Comparison of ENCODE assay signal across 9 mouse cellular contexts in genomic region chr12:95693651-95694471, GRCm38 (mm10). TPM values are rescaled to one million over a fixed set of nuclear protein-coding genes. Genes with fewer than 3 reads are reported as not detected.
DNase-seq lines count a peak whose midpoint lies in the region; ATAC-seq lines count a peak whose summit lies in the region.
"Had no signal": no experiment of that assay in that cellular context is flagged by ENCODE, and none has a peak within 500 bp of the region (broad histone marks: within the 10 kb centered on the region; RNA-seq: fewer than 3 reads in every experiment).

No protein-coding gene starts in this region.

- DNase-seq in layer of hippocampus, adult 11-12 months (ENCODE audit: low spot score) = peak; percentile 31
- DNase-seq in layer of hippocampus, adult 9-10 months (ENCODE audit: low spot score) = no peak
- DNase-seq in liver, embryonic 13.5 days = no peak
- DNase-seq in neural tube, embryonic 11.5 days (ENCODE audit: low spot score) = peak; percentile 58

- no peak overlapping the region for H3K27ac ChIP-seq in forebrain, embryonic 12.5 days
- peak overlapping the region; percentile 81 to 94 for H3K27ac ChIP-seq in heart, embryonic 14.5 days (replicated peaks in 1 of 2; ENCODE audit: control insufficient read depth in 1 of 2, insufficient read depth in 1 of 2, low read depth in 2 of 2, low read length in 2 of 2)
- H3K27ac ChIP-seq in kidney, embryonic 16.5 days (ENCODE audit: low read length) = peak overlapping the region; percentile 73
- no peak overlapping the region for H3K27ac ChIP-seq in liver, embryonic 13.5 days
- no peak overlapping the region for H3K27ac ChIP-seq in neural tube, embryonic 11.5 days (ENCODE audit: low read depth, low read length)

- peaks cover 35% of the 10 kb centered on the region for H3K27me3 ChIP-seq in forebrain, embryonic 12.5 days
- no peaks in the 10 kb centered on the region for H3K27me3 ChIP-seq in heart, embryonic 14.5 days (ENCODE audit: control insufficient read depth, insufficient read depth, low read length)
- 0 out of 2 replicates have a peak, but pooled peaks cover 3% of the 10 kb centered on the region for H3K27me3 ChIP-seq in kidney, embryonic 16.5 days (ENCODE audit: insufficient read depth, low read length)
- H3K27me3 ChIP-seq in liver, embryonic 13.5 days = peaks cover 78% of the 10 kb centered on the region
- H3K27me3 ChIP-seq in neural tube, embryonic 11.5 days (ENCODE audit: control insufficient read depth, insufficient read depth, low read length) = peaks cover 25% of the 10 kb centered on the region

- H3K36me3 ChIP-seq in forebrain, embryonic 12.5 days (replicated peaks) = no peaks in the 10 kb centered on the region
- no peaks in the 10 kb centered on the region for H3K36me3 ChIP-seq in heart, embryonic 14.5 days (ENCODE audit: control insufficient read depth, insufficient read depth, low read length)
- H3K36me3 ChIP-seq in kidney, embryonic 16.5 days (ENCODE audit: insufficient read depth, low read length) = no peaks in the 10 kb centered on the region
- H3K36me3 ChIP-seq in liver, embryonic 13.5 days = no peaks in the 10 kb centered on the region
- no peaks in the 10 kb centered on the region for H3K36me3 ChIP-seq in neural tube, embryonic 11.5 days (ENCODE audit: control insufficient read depth, insufficient read depth, low read length)
- H3K36me3 ChIP-seq: G1E had no signal

- H3K4me1 ChIP-seq in forebrain, embryonic 12.5 days = peaks cover 51% of the 10 kb centered on the region
- H3K4me1 ChIP-seq in heart, embryonic 14.5 days (ENCODE audit: control insufficient read depth in 2 of 2, insufficient read depth in 2 of 2, low read length in 2 of 2) = peaks cover 4 to 21% of the 10 kb centered on the region in 2 experiments; a peak in 3 of 4 replicates
- H3K4me1 ChIP-seq in kidney, embryonic 16.5 days (ENCODE audit: insufficient read depth, low read length) = peaks cover 54% of the 10 kb centered on the region
- H3K4me1 ChIP-seq in liver, embryonic 13.5 days (replicated peaks) = peaks cover 9% of the 10 kb centered on the region; the same call in 1 of the 2 replicates
- H3K4me1 ChIP-seq in neural tube, embryonic 11.5 days (ENCODE audit: control insufficient read depth, insufficient read depth, low read length) = peaks cover 6% of the 10 kb centered on the region; the same call in 1 of the 2 replicates

- H3K9ac ChIP-seq in forebrain, embryonic 12.5 days = peak overlapping the region; percentile 44
- peak overlapping the region; percentile 95 for H3K9ac ChIP-seq in heart, embryonic 14.5 days (ENCODE audit: low read length)
- H3K9ac ChIP-seq in kidney, embryonic 16.5 days (replicated peaks; ENCODE audit: low read length) = peak overlapping the region; percentile 63
- no peak overlapping the region for H3K9ac ChIP-seq in liver, embryonic 13.5 days
- H3K9ac ChIP-seq in neural tube, embryonic 11.5 days (ENCODE audit: low read length) = no peak overlapping the region

- H3K9me3 ChIP-seq in forebrain, embryonic 12.5 days = no peaks in the 10 kb centered on the region
- H3K9me3 ChIP-seq in heart, embryonic 14.5 days (ENCODE audit: control insufficient read depth, low read length) = no peaks in the 10 kb centered on the region
- no peaks in the 10 kb centered on the region for H3K9me3 ChIP-seq in kidney, embryonic 16.5 days (ENCODE audit: low read length)
- H3K9me3 ChIP-seq in liver, embryonic 13.5 days (replicated peaks) = no peaks in the 10 kb centered on the region
- H3K9me3 ChIP-seq in neural tube, embryonic 11.5 days (ENCODE audit: control insufficient read depth, low read length) = no peaks in the 10 kb centered on the region

- ATAC-seq in forebrain, embryonic 12.5 days (ENCODE audit: low FRiP score) = no peak; the same call in 1 of the 2 replicates
- no peak for ATAC-seq in heart, embryonic 14.5 days (ENCODE audit: insufficient number of reproducible peaks, insufficient read depth, low FRiP score, low read depth)
- 0 out of 2 replicates have a peak, but pooled peaks have one; percentile 3 for ATAC-seq in kidney, embryonic 16.5 days (ENCODE audit: low FRiP score, low TSS enrichment)
- ATAC-seq in liver, embryonic 13.5 days (ENCODE audit: low read depth) = no peak
- ATAC-seq in neural tube, embryonic 11.5 days (ENCODE audit: insufficient read depth, low FRiP score, low TSS enrichment) = 0 out of 2 replicates have a peak, but pooled peaks have one; percentile 7
- no peak for ATAC-seq in erythroid progenitor cell, adult 5-6 weeks (replicated peaks; ENCODE audit: low FRiP score, poor library complexity, severe bottlenecking)

- 1% methylated on average over 28 of the region's 28 CpGs for WGBS in forebrain, embryonic 12.5 days
- 2% methylated on average over 28 of the region's 28 CpGs for WGBS in heart, embryonic 14.5 days
- under 1% methylated on average over 28 of the region's 28 CpGs for WGBS in kidney, embryonic 16.5 days
- under 1% methylated on average over 28 of the region's 28 CpGs for WGBS in liver, embryonic 13.5 days (ENCODE audit: insufficient replicate concordance)
- under 1% methylated on average over 28 of the region's 28 CpGs for WGBS in neural tube, embryonic 11.5 days

- H3K4me3 ChIP-seq in forebrain, embryonic 12.5 days (replicated peaks) = peak overlapping the region; percentile 70
- H3K4me3 ChIP-seq in heart, embryonic 14.5 days (ENCODE audit: control insufficient read depth in 1 of 2, insufficient read depth in 1 of 2, low read depth in 1 of 2, low read length in 2 of 2) = peak overlapping the region; percentile 82 to 97
- peak overlapping the region; percentile 74 for H3K4me3 ChIP-seq in kidney, embryonic 16.5 days (ENCODE audit: low read length)
- peak overlapping the region; percentile 52 for H3K4me3 ChIP-seq in liver, embryonic 13.5 days (replicated peaks)
- H3K4me3 ChIP-seq in neural tube, embryonic 11.5 days (ENCODE audit: low read depth, low read length) = peak overlapping the region; percentile 76

- H3K4me2 ChIP-seq in forebrain, embryonic 12.5 days = peak overlapping the region; percentile 74
- peak overlapping the region; percentile 96 for H3K4me2 ChIP-seq in heart, embryonic 14.5 days (ENCODE audit: low read length)
- peak overlapping the region; percentile 93 for H3K4me2 ChIP-seq in kidney, embryonic 16.5 days (replicated peaks; ENCODE audit: low read depth, low read length)
- H3K4me2 ChIP-seq in liver, embryonic 13.5 days = peak overlapping the region; percentile 62
- H3K4me2 ChIP-seq in neural tube, embryonic 11.5 days (ENCODE audit: low read depth) = peak overlapping the region; percentile 81

RNA-seq across cellular contexts. Expression of gene Flrt2, which starts 1.8 kb away (rescaled TPM):
- polyA plus RNA-seq in forebrain, embryonic 12.5 days (2016; fragmentation: Nextera tagmentation; extraction: Ambion mirVana) = 26.0 and 29.6 TPM in 2 replicates
- 31.4 and 32.7 TPM in 2 replicates for polyA plus RNA-seq in heart, embryonic 14.5 days (2014; fragmentation: Nextera tagmentation; extraction: Ambion mirVana)
- 28.5 and 32.5 TPM in 2 replicates for polyA plus RNA-seq in kidney, embryonic 16.5 days (2015; fragmentation: Nextera tagmentation; extraction: Ambion mirVana)
- 1.4 and 1.6 TPM in 2 replicates for polyA plus RNA-seq in liver, embryonic 13.5 days (2015; fragmentation: Nextera tagmentation; extraction: Ambion mirVana)
- 22.9 and 29.1 TPM in 2 replicates for polyA plus RNA-seq in neural tube, embryonic 11.5 days (2014; fragmentation: Nextera tagmentation; extraction: Ambion mirVana)
- 0.42 TPM in 1 of 2 replicates, not detected in the other for total RNA-seq in erythroid progenitor cell, adult 5-6 weeks (2015; ENCODE audit: low replicate concordance)
- total RNA-seq in erythroid progenitor cell, adult 5-6 weeks (2017; ENCODE audit: low replicate concordance) = not detected in 2 replicates
- polyA plus RNA-seq: G1E had no signal

Comparison
In these comparisons a context has a peak if more than half of its experiments do, and no peak if none do; other contexts are left out.
1. DNase-seq: peak in layer of hippocampus, adult 11-12 months (single experiment) and neural tube, embryonic 11.5 days (single experiment); none in layer of hippocampus, adult 9-10 months (single experiment) and liver, embryonic 13.5 days (single experiment).
2. ATAC-seq: peak in kidney, embryonic 16.5 days (single experiment) and neural tube, embryonic 11.5 days (single experiment); none in forebrain, embryonic 12.5 days (single experiment), heart, embryonic 14.5 days (single experiment), liver, embryonic 13.5 days (single experiment) and erythroid progenitor cell, adult 5-6 weeks (single experiment).
3. H3K27ac ChIP-seq: peak in heart, embryonic 14.5 days (2 of 2) and kidney, embryonic 16.5 days (single experiment); none in forebrain, embryonic 12.5 days (single experiment), liver, embryonic 13.5 days (single experiment) and neural tube, embryonic 11.5 days (single experiment).
4. H3K9ac ChIP-seq: peak in forebrain, embryonic 12.5 days (single experiment), heart, embryonic 14.5 days (single experiment) and kidney, embryonic 16.5 days (single experiment); none in liver, embryonic 13.5 days (single experiment) and neural tube, embryonic 11.5 days (single experiment).
5. Peak in every context shown above with its lines, with median percentiles within 50 percentile points of each other: H3K4me2 ChIP-seq and H3K4me3 ChIP-seq.